Mouse (Mus musculus): Measurements from ENCODE around the gene Sema3c.

DNA sequence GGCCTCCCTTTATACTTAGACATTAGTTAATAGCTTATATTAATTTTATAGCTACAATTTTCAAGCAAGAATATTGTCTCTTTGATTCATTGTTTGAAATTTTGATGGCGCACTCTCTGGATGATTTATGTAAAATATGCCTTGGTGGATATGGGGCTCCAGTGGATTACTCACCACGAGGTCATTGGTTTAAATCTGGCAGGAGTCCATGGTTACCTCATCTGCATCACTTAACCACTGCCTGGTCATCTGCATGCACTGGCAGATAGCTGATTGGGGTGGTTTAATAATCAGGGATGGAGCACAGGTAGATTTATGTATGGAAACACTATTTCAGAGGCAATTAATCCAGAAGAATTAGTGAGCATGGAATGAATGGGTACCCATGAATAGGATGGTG, 2.0 kb downstream of the Sema3c start:
- TF ChIP-seq POLR2A (IDR thresholded peaks at IDR 0.05; ENCODE audit: extremely low read depth, insufficient read depth, low read length) (no peak), CTCF (IDR thresholded peaks at IDR 0.05; ENCODE audit: low read depth, low read length) (no peak)
